ENCODE assay signal across 19 mouse cellular contexts in the genomic region with DNA sequence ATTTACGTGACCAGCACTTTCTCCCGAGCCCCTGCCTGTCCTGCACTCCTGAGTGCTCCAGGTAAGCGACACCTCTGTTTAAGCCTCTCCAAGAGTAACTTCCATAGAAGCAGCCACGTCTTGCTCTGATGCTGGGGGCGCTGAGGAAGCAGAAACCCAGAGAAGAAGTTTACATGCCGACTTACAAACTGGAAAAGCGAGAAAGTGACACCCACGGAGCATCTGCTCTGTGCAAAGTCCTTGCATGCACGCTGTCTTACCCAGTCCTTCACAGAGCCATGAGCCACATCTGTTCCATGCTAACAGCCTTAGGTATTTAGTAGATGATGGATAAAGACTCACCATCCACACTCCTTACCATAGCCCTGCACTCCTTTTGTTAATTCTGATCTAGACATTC. TPM values are rescaled to one million over a fixed set of nuclear protein-coding genes. Genes with fewer than 3 reads are reported as not detected.
DNase-seq lines count a peak whose midpoint lies in the region; ATAC-seq lines count a peak whose summit lies in the region.
"Had no signal": no experiment of that assay in that cellular context is flagged by ENCODE, and none has a peak within 500 bp of the region (broad histone marks: within the 10 kb centered on the region; RNA-seq: fewer than 3 reads in every experiment).

No protein-coding gene starts in this region.

- H3K36me3 ChIP-seq in heart, embryonic 11.5 days (ENCODE audit: control insufficient read depth, insufficient read depth, low read length): no peaks in the 10 kb centered on the region
- no peaks in the 10 kb centered on the region for H3K36me3 ChIP-seq in liver, embryonic 11.5 days (ENCODE audit: control insufficient read depth, insufficient read depth, low read length)
- H3K36me3 ChIP-seq: hindbrain, embryonic 10.5 days; limb, embryonic 15.5 days; midbrain, embryonic 13.5 days; neural tube, embryonic 13.5 days had no signal

- H3K9ac ChIP-seq in heart, embryonic 11.5 days (ENCODE audit: low read depth, low read length): no peak overlapping the region
- no peak overlapping the region for H3K9ac ChIP-seq in liver, embryonic 11.5 days (ENCODE audit: low read depth, low read length)
- H3K9ac ChIP-seq: limb, embryonic 15.5 days; liver, postnatal 0 days; midbrain, embryonic 13.5 days; neural tube, embryonic 13.5 days had no signal

- H3K27me3 ChIP-seq in heart, embryonic 11.5 days (ENCODE audit: control insufficient read depth, insufficient read depth, low read length): no peaks in the 10 kb centered on the region
- no peaks in the 10 kb centered on the region for H3K27me3 ChIP-seq in liver, embryonic 11.5 days (replicated peaks; ENCODE audit: control insufficient read depth, insufficient read depth, low read length)
- H3K27me3 ChIP-seq: limb, embryonic 15.5 days; midbrain, embryonic 13.5 days; neural tube, embryonic 13.5 days had no signal

- intact Hi-C loops in left cerebral cortex, postnatal 4 days (cut with DNase I): no loop called here

- peak; percentile 80 to 88 for DNase-seq in left cerebral cortex, adult 18-20 months (ENCODE audit: low spot score in 2 of 2)
- DNase-seq in left cerebral cortex, postnatal 4 days: no peak
- peak; percentile 69 to 93 for DNase-seq in frontal cortex, postnatal 36 days (ENCODE audit: low spot score in 2 of 2)
- DNase-seq in right cerebral cortex, adult 2 months (ENCODE audit: low spot score in 2 of 2): peak; percentile 81 to 86
- no peak for DNase-seq in liver, embryonic 11.5 days (ENCODE audit: low spot score)
- no peak for DNase-seq in urinary bladder, adult 2 months (ENCODE audit: low spot score)
- DNase-seq: B cell, adult 2 months; cerebellum, adult 2 months; cerebellum, postnatal 36 days; kidney, adult 11 months; liver, postnatal 0 days; lung, postnatal 10 days; thymus, postnatal 25 days had no signal

- WGBS in heart, embryonic 11.5 days (ENCODE audit: insufficient replicate concordance): 78% methylated on average over 9 of the region's 9 CpGs
- 77% methylated on average over 9 of the region's 9 CpGs for WGBS in liver, embryonic 11.5 days

- H3K4me3 ChIP-seq in heart, embryonic 11.5 days (ENCODE audit: low read depth, low read length): no peak overlapping the region
- H3K4me3 ChIP-seq in liver, embryonic 11.5 days (ENCODE audit: low read depth, low read length): no peak overlapping the region
- H3K4me3 ChIP-seq: hindbrain, embryonic 10.5 days; limb, embryonic 15.5 days; midbrain, embryonic 13.5 days; neural tube, embryonic 13.5 days had no signal

- H3K4me2 ChIP-seq in heart, embryonic 11.5 days: no peak overlapping the region
- H3K4me2 ChIP-seq in liver, embryonic 11.5 days: no peak overlapping the region
- H3K4me2 ChIP-seq: limb, embryonic 15.5 days; midbrain, embryonic 13.5 days; neural tube, embryonic 13.5 days had no signal

- no peak for ATAC-seq in heart, embryonic 11.5 days (replicated peaks; ENCODE audit: insufficient number of reproducible peaks, low FRiP score, low TSS enrichment)
- ATAC-seq in liver, embryonic 11.5 days (replicated peaks; ENCODE audit: low FRiP score): no peak
- ATAC-seq: liver, postnatal 0 days; midbrain, embryonic 13.5 days had no signal

- no peak overlapping the region for H3K27ac ChIP-seq in heart, embryonic 11.5 days (ENCODE audit: low read depth, low read length)
- no peak overlapping the region for H3K27ac ChIP-seq in liver, embryonic 11.5 days (ENCODE audit: low read depth, low read length)
- H3K27ac ChIP-seq: hindbrain, embryonic 10.5 days; limb, embryonic 15.5 days; midbrain, embryonic 13.5 days; neural tube, embryonic 13.5 days had no signal

- H3K4me1 ChIP-seq in heart, embryonic 11.5 days (ENCODE audit: control insufficient read depth, insufficient read depth, low read length): no peaks in the 10 kb centered on the region
- no peaks in the 10 kb centered on the region for H3K4me1 ChIP-seq in liver, embryonic 11.5 days (replicated peaks; ENCODE audit: control insufficient read depth, insufficient read depth, low read length)

- no peaks in the 10 kb centered on the region for H3K9me3 ChIP-seq in heart, embryonic 11.5 days (replicated peaks; ENCODE audit: control insufficient read depth, low read length)
- no peaks in the 10 kb centered on the region for H3K9me3 ChIP-seq in liver, embryonic 11.5 days (ENCODE audit: control insufficient read depth, low read length)
- H3K9me3 ChIP-seq: hindbrain, embryonic 10.5 days; limb, embryonic 15.5 days; midbrain, embryonic 13.5 days; neural tube, embryonic 13.5 days had no signal

RNA-seq across cellular contexts. Expression of a gene that starts 48.3 kb away (rescaled TPM):
- total RNA-seq in left cerebral cortex, adult 18-20 months (2021): 10 to 100 TPM; 57.4 to 57.5 TPM
- 10 to 100 TPM; 15.7 to 18.9 TPM for total RNA-seq in left cerebral cortex, postnatal 4 days (2021)
- 0.39 and 1.0 TPM in 2 replicates for polyA plus RNA-seq in heart, embryonic 11.5 days (2014; fragmentation: Nextera tagmentation; extraction: Ambion mirVana)
- polyA plus RNA-seq in liver, embryonic 11.5 days (2014; fragmentation: Nextera tagmentation; extraction: Ambion mirVana): 0.61 and 1.2 TPM in 2 replicates
- polyA plus RNA-seq in urinary bladder, adult 2 months (2012; rRNA removed): 2.3 and 2.8 TPM in 2 replicates
- total RNA-seq: megakaryocyte progenitor cell, adult 5-6 weeks had no signal

Comparison
In these comparisons a context has a peak if more than half of its experiments do, and no peak if none do; other contexts are left out.
1. DNase-seq: peak in left cerebral cortex, adult 18-20 months (2 of 2), frontal cortex, postnatal 36 days (2 of 2) and right cerebral cortex, adult 2 months (2 of 2); none in left cerebral cortex, postnatal 4 days (single experiment), liver, embryonic 11.5 days (single experiment) and urinary bladder, adult 2 months (single experiment).